In genomic region chr3:88552676-88553524, GRCm38 (mm10) we compare ENCODE assay signal across 1 mouse cellular context.
TF ChIP-seq lines count a peak whose summit lies in the region.

Lamtor2 (minus strand) TSS chr3:88553074.

TF ChIP-seq in CH12.LX, 34 proteins besides CTCF, POLR2A, EP300 and RAD21 (continued from another document):
- TF ChIP-seq GABPA (IDR thresholded peaks at IDR 0.05; ENCODE audit: insufficient replicate concordance, low read depth, low read length) (peak; percentile 76; the same call in 1 of the 2 replicates), SIN3A (IDR thresholded peaks at IDR 0.05; ENCODE audit: low read length) (no peak; the same call in 1 of the 2 replicates), E2F4 (IDR thresholded peaks at IDR 0.05; ENCODE audit: insufficient replicate concordance, low read depth, low read length) (peak; percentile 91; the same call in 1 of the 2 replicates), USF2 (conservative IDR thresholded peaks at IDR 0.05; ENCODE audit: low read depth, low read length) (no peak), NRF1 (IDR thresholded peaks at IDR 0.05; ENCODE audit: low read depth, low read length) (peak; percentile 53), JUN (IDR thresholded peaks at IDR 0.05; ENCODE audit: insufficient read depth, low read depth, low read length) (no peak), TBP (conservative IDR thresholded peaks at IDR 0.05; ENCODE audit: low read depth, low read length) (0 out of 2 replicates have a peak, but pooled peaks have one; percentile 10), NELFE (IDR thresholded peaks at IDR 0.05; ENCODE audit: low read depth, low read length) (no peak; the same call in 1 of the 2 replicates), IRF4 (IDR thresholded peaks at IDR 0.05; ENCODE audit: low read depth, low read length) (peak; percentile 54)
